9 mouse cellular contexts compared by ENCODE assay signal in genomic region chr13:114523116-114523515, GRCm38 (mm10).
DNase-seq lines count a peak whose midpoint lies in the region; ATAC-seq and TF ChIP-seq lines count a peak whose summit lies in the region.
"Had no signal": no experiment of that assay in that cellular context is flagged by ENCODE, and none has a peak within 500 bp of the region (broad histone marks: within the 10 kb centered on the region; RNA-seq: fewer than 3 reads in every experiment).

No protein-coding gene starts in this region.

- peak; percentile 60 for TF ChIP-seq CTCF in intestine, postnatal 0 days (IDR thresholded peaks at IDR 0.05; ENCODE audit: low read depth)
- TF ChIP-seq CTCF in ES-Bruce4 (IDR thresholded peaks at IDR 0.05; ENCODE audit: low read depth, low read length), result peak; percentile 35
- TF ChIP-seq CTCF in stomach, postnatal 0 days (IDR thresholded peaks at IDR 0.05; ENCODE audit: low read depth), result peak; percentile 53

- H3K4me1 ChIP-seq in intestine, postnatal 0 days (replicated peaks; ENCODE audit: control insufficient read depth, insufficient read depth, low read length), result no peaks in the 10 kb centered on the region
- no peaks in the 10 kb centered on the region for H3K4me1 ChIP-seq in intestine, embryonic 15.5 days (replicated peaks)
- no peaks in the 10 kb centered on the region for H3K4me1 ChIP-seq in ES-Bruce4 (ENCODE audit: control insufficient read depth, insufficient read depth, low read length)
- H3K4me1 ChIP-seq in liver, embryonic 12.5 days, result no peaks in the 10 kb centered on the region
- no peaks in the 10 kb centered on the region for H3K4me1 ChIP-seq in stomach, postnatal 0 days (replicated peaks; ENCODE audit: control insufficient read depth, insufficient read depth)
- H3K4me1 ChIP-seq: hindbrain, embryonic 15.5 days had no signal

- no peak overlapping the region for H3K9ac ChIP-seq in intestine, postnatal 0 days (ENCODE audit: low read depth, low read length)
- H3K9ac ChIP-seq in intestine, embryonic 15.5 days, result no peak overlapping the region
- H3K9ac ChIP-seq in ES-Bruce4 (ENCODE audit: low read depth, poor library complexity, severe bottlenecking), result no peak overlapping the region
- no peak overlapping the region for H3K9ac ChIP-seq in liver, embryonic 12.5 days
- H3K9ac ChIP-seq in stomach, postnatal 0 days (ENCODE audit: low read length), result no peak overlapping the region
- H3K9ac ChIP-seq: hindbrain, embryonic 15.5 days had no signal

- no peak overlapping the region for H3K4me2 ChIP-seq in intestine, postnatal 0 days (replicated peaks; ENCODE audit: low read depth)
- H3K4me2 ChIP-seq in intestine, embryonic 15.5 days (replicated peaks), result no peak overlapping the region
- no peak overlapping the region for H3K4me2 ChIP-seq in liver, embryonic 12.5 days
- H3K4me2 ChIP-seq in stomach, postnatal 0 days (replicated peaks; ENCODE audit: low read depth), result no peak overlapping the region
- H3K4me2 ChIP-seq: hindbrain, embryonic 15.5 days had no signal

- no peak overlapping the region for H3K27ac ChIP-seq in intestine, postnatal 0 days (ENCODE audit: low read depth, low read length)
- no peak overlapping the region for H3K27ac ChIP-seq in intestine, embryonic 15.5 days
- H3K27ac ChIP-seq in ES-Bruce4 (ENCODE audit: insufficient read depth, low read length), result no peak overlapping the region
- H3K27ac ChIP-seq in liver, embryonic 12.5 days, result no peak overlapping the region
- no peak overlapping the region for H3K27ac ChIP-seq in stomach, postnatal 0 days (replicated peaks)
- H3K27ac ChIP-seq: hindbrain, embryonic 15.5 days had no signal

- no peaks in the 10 kb centered on the region for H3K9me3 ChIP-seq in intestine, postnatal 0 days (ENCODE audit: control insufficient read depth)
- H3K9me3 ChIP-seq in intestine, embryonic 15.5 days, result no peaks in the 10 kb centered on the region
- no peaks in the 10 kb centered on the region for H3K9me3 ChIP-seq in ES-Bruce4 (replicated peaks; ENCODE audit: control insufficient read depth, insufficient read depth, low read length, poor library complexity, severe bottlenecking)
- H3K9me3 ChIP-seq in liver, embryonic 12.5 days (replicated peaks), result no peaks in the 10 kb centered on the region
- no peaks in the 10 kb centered on the region for H3K9me3 ChIP-seq in stomach, postnatal 0 days (ENCODE audit: control insufficient read depth, low read length)
- H3K9me3 ChIP-seq: hindbrain, embryonic 15.5 days had no signal

- ATAC-seq in intestine, postnatal 0 days, result no peak
- ATAC-seq in intestine, embryonic 15.5 days, result no peak
- 0 out of 2 replicates have a peak, but pooled peaks have one; percentile 35 for ATAC-seq in liver, embryonic 12.5 days
- no peak for ATAC-seq in stomach, postnatal 0 days (ENCODE audit: low FRiP score, low TSS enrichment)

- no peak for TF ChIP-seq POLR2A in ES-Bruce4 (IDR thresholded peaks at IDR 0.05; ENCODE audit: insufficient read depth, low read length)

- H3K27me3 ChIP-seq in intestine, postnatal 0 days (replicated peaks; ENCODE audit: control insufficient read depth, insufficient read depth, low read length), result no peaks in the 10 kb centered on the region
- no peaks in the 10 kb centered on the region for H3K27me3 ChIP-seq in intestine, embryonic 15.5 days (replicated peaks)
- no peaks in the 10 kb centered on the region; the same call in none of the 2 replicates for H3K27me3 ChIP-seq in ES-Bruce4 (ENCODE audit: control insufficient read depth, insufficient read depth, low read length, poor library complexity, severe bottlenecking)
- H3K27me3 ChIP-seq in liver, embryonic 12.5 days (replicated peaks), result no peaks in the 10 kb centered on the region
- no peaks in the 10 kb centered on the region for H3K27me3 ChIP-seq in stomach, postnatal 0 days (ENCODE audit: control insufficient read depth, insufficient read depth, low read length)
- H3K27me3 ChIP-seq: hindbrain, embryonic 15.5 days had no signal

- H3K36me3 ChIP-seq in intestine, postnatal 0 days (ENCODE audit: control insufficient read depth, insufficient read depth), result no peaks in the 10 kb centered on the region
- H3K36me3 ChIP-seq in intestine, embryonic 15.5 days, result no peaks in the 10 kb centered on the region
- H3K36me3 ChIP-seq in ES-Bruce4 (ENCODE audit: control insufficient read depth, insufficient read depth, low read length, poor library complexity, severe bottlenecking), result no peaks in the 10 kb centered on the region
- H3K36me3 ChIP-seq in liver, embryonic 12.5 days, result no peaks in the 10 kb centered on the region
- H3K36me3 ChIP-seq in stomach, postnatal 0 days (ENCODE audit: control insufficient read depth, insufficient read depth, low read length), result no peaks in the 10 kb centered on the region
- H3K36me3 ChIP-seq: hindbrain, embryonic 15.5 days had no signal

- TF ChIP-seq EP300 in ES-Bruce4 (IDR thresholded peaks at IDR 0.05; ENCODE audit: insufficient read depth, low read depth, low read length), result no peak
- TF ChIP-seq EP300 in stomach, postnatal 0 days (optimal IDR thresholded peaks at IDR 0.05), result no peak

- no peak overlapping the region for H3K4me3 ChIP-seq in intestine, postnatal 0 days (ENCODE audit: low read depth, low read length)
- no peak overlapping the region for H3K4me3 ChIP-seq in intestine, embryonic 15.5 days (replicated peaks)
- no peak overlapping the region for H3K4me3 ChIP-seq in ES-Bruce4 (ENCODE audit: low read depth, low read length)
- H3K4me3 ChIP-seq in liver, embryonic 12.5 days, result no peak overlapping the region
- no peak overlapping the region for H3K4me3 ChIP-seq in stomach, postnatal 0 days (ENCODE audit: low read depth, low read length)
- H3K4me3 ChIP-seq: hindbrain, embryonic 15.5 days had no signal

- WGBS in intestine, postnatal 0 days, result 25% methylated on average over 3 of the region's 3 CpGs
- WGBS in intestine, embryonic 15.5 days, result 20% methylated on average over 3 of the region's 3 CpGs
- 21% methylated on average over 3 of the region's 3 CpGs for WGBS in liver, embryonic 12.5 days (ENCODE audit: insufficient replicate concordance)
- WGBS in stomach, postnatal 0 days, result 28% methylated on average over 3 of the region's 3 CpGs

- DNase-seq in embryo, embryonic 9.5 days (ENCODE audit: extremely low spot score), result peak; percentile 38
- DNase-seq in stomach, postnatal 0 days (ENCODE audit: low spot score), result no peak
- DNase-seq in adrenal gland, postnatal 14 days, result no peak
- DNase-seq in spleen, postnatal 36 days (ENCODE audit: low spot score in 2 of 2), result no peak
